Mouse (Mus musculus): ENCODE data around the gene Mrpl12. TPM values are rescaled to one million over a fixed set of nuclear protein-coding genes. Genes with fewer than 3 reads are reported as not detected.
"Not testable (repeated sequence)": the region's sequence is repeated elsewhere in the genome, so short reads cannot be mapped to it uniquely, and the experiment has no call there.

The Mrpl12 gene
- polyA plus RNA-seq, 1 experiment from 2014 or later, result 266 TPM

DNA sequence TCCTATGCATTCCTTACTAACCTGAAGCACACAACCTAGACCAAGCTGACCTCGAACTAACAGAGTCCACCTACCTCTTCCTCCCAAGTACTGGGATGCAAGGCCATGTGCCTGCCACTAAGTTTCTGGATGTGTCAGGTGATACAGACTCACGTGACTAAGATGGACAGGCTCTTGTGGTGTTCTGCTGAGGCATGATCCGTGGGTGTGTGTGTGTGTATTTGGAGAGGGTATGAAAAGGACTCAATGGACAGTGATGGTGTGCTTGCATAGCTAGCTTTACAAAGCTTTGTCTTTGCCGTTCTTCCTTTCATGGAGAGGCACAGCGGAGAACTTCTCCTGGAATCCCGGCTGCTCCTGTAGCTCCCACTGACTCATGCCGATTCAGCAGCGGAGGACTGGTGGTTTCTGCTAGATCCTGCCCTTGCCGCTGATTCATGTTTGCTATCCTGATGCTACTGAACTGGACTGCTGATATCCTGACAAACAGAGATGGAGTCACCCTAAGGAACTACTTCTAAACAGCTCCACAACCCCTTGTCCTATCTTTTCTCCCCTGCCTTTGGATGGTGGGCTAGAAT is 24.0 kb downstream of the Mrpl12 start:
- Histone ChIP-seq H3K9me3 (ENCODE audit: control insufficient read depth, low read length) (no peaks in the 10 kb centered on the region), H3K36me3 (ENCODE audit: control insufficient read depth, insufficient read depth, low read length) (no peaks in the 10 kb centered on the region), H3K27ac (ENCODE audit: low read depth, low read length) (no peak overlapping the region), H3K27me3 (replicated peaks; ENCODE audit: control insufficient read depth, insufficient read depth, low read length) (no peaks in the 10 kb centered on the region), H3K4me2 (no peak overlapping the region), H3K9ac (ENCODE audit: low read depth, low read length) (no peak overlapping the region), H3K4me3 (ENCODE audit: low read depth, low read length) (no peak overlapping the region), H3K4me1 (replicated peaks; ENCODE audit: control insufficient read depth, insufficient read depth, low read length) (peaks cover 20% of the 10 kb centered on the region)
- ATAC-seq (replicated peaks; ENCODE audit: low FRiP score) (no peak), DNase-seq (ENCODE audit: low spot score) (no peak)
- WGBS, result 85% methylated on average over 9 of the region's 9 CpGs

GRCm38 (mm10) chr11:120509940-120510339 is 25.5 kb downstream of the Mrpl12 start:
- ATAC-seq (replicated peaks; ENCODE audit: low FRiP score) (0 out of 2 replicates have a peak, but pooled peaks have one; percentile 30), DNase-seq (ENCODE audit: low spot score) (peak; percentile 39)
- Histone ChIP-seq H3K4me1 (replicated peaks; ENCODE audit: control insufficient read depth, insufficient read depth, low read length) (peaks cover 20% of the 10 kb centered on the region), H3K36me3 (ENCODE audit: control insufficient read depth, insufficient read depth, low read length) (no peaks in the 10 kb centered on the region), H3K27ac (ENCODE audit: low read depth, low read length) (peak overlapping the region; percentile 89), H3K9ac (ENCODE audit: low read depth, low read length) (peak overlapping the region; percentile 74), H3K9me3 (ENCODE audit: control insufficient read depth, low read length) (no peaks in the 10 kb centered on the region), H3K27me3 (replicated peaks; ENCODE audit: control insufficient read depth, insufficient read depth, low read length) (no peaks in the 10 kb centered on the region), H3K4me2 (peak overlapping the region; percentile 72), H3K4me3 (ENCODE audit: low read depth, low read length) (peak overlapping the region; percentile 39; the same call in 1 of the 2 replicates)
- whole genome bisulfite sequencing, result 31% methylated on average over 4 of the region's 4 CpGs

GRCm38 (mm10) chr11:120510375-120511030 is 26.1 kb downstream of the Mrpl12 start:
- H3K4me2 ChIP-seq, result peak overlapping the region; percentile 72
- H3K36me3 ChIP-seq (ENCODE audit: control insufficient read depth, insufficient read depth, low read length), result no peaks in the 10 kb centered on the region
- no peaks in the 10 kb centered on the region for H3K9me3 ChIP-seq (ENCODE audit: control insufficient read depth, low read length)
- H3K4me3 ChIP-seq (ENCODE audit: low read depth, low read length), result peak overlapping the region; percentile 39
- no peaks in the 10 kb centered on the region for H3K27me3 ChIP-seq (replicated peaks; ENCODE audit: control insufficient read depth, insufficient read depth, low read length)
- H3K9ac ChIP-seq (ENCODE audit: low read depth, low read length), result peak overlapping the region; percentile 74
- peaks cover 20% of the 10 kb centered on the region for H3K4me1 ChIP-seq (replicated peaks; ENCODE audit: control insufficient read depth, insufficient read depth, low read length)
- peak; percentile 82 for ATAC-seq (replicated peaks; ENCODE audit: low FRiP score)
- 5% methylated on average over 16 of the region's 16 CpGs for WGBS
- peak; percentile 53 for DNase-seq (ENCODE audit: low spot score)
- peak overlapping the region; percentile 89 for H3K27ac ChIP-seq (ENCODE audit: low read depth, low read length)

- 60% methylated on average over 6 of the region's 6 CpGs for WGBS
- ATAC-seq (replicated peaks; ENCODE audit: low FRiP score), result no peak
- no peak overlapping the region for H3K27ac ChIP-seq (ENCODE audit: low read depth, low read length)
Observed at GRCm38 (mm10) chr11:120512790-120513453, 28.5 kb downstream of the Mrpl12 start.

GRCm38 (mm10) chr11:120514262-120514661 is 29.8 kb downstream of the Mrpl12 start:
- H3K27me3 ChIP-seq (replicated peaks; ENCODE audit: control insufficient read depth, insufficient read depth, low read length); ATAC-seq (replicated peaks; ENCODE audit: low FRiP score); H3K4me3 ChIP-seq (ENCODE audit: low read depth, low read length); H3K27ac ChIP-seq (ENCODE audit: low read depth, low read length); H3K36me3 ChIP-seq (ENCODE audit: control insufficient read depth, insufficient read depth, low read length); H3K9ac ChIP-seq (ENCODE audit: low read depth, low read length); H3K9me3 ChIP-seq (ENCODE audit: control insufficient read depth, low read length); DNase-seq (ENCODE audit: low spot score); H3K4me2 ChIP-seq: not testable (repeated sequence)
- 91% methylated on average over 2 of the region's 2 CpGs for WGBS
- H3K4me1 ChIP-seq (replicated peaks; ENCODE audit: control insufficient read depth, insufficient read depth, low read length), result peaks cover 23% of the 10 kb centered on the region

More at GRCm38 (mm10) chr11:120512790-120513453, 28.5 kb downstream of the Mrpl12 start:
- no peaks in the 10 kb centered on the region for H3K27me3 ChIP-seq (replicated peaks; ENCODE audit: control insufficient read depth, insufficient read depth, low read length)
- no peaks in the 10 kb centered on the region for H3K9me3 ChIP-seq (ENCODE audit: control insufficient read depth, low read length)
- H3K36me3 ChIP-seq (ENCODE audit: control insufficient read depth, insufficient read depth, low read length), result no peaks in the 10 kb centered on the region
- H3K4me3 ChIP-seq (ENCODE audit: low read depth, low read length), result no peak overlapping the region
- H3K9ac ChIP-seq (ENCODE audit: low read depth, low read length), result no peak overlapping the region
- peaks cover 13% of the 10 kb centered on the region for H3K4me1 ChIP-seq (replicated peaks; ENCODE audit: control insufficient read depth, insufficient read depth, low read length)
- DNase-seq (ENCODE audit: low spot score), result no peak
- H3K4me2 ChIP-seq, result no peak overlapping the region

GRCm38 (mm10) chr11:120515611-120516010 is 31.2 kb downstream of the Mrpl12 start:
- peak; percentile 80 for DNase-seq (ENCODE audit: low spot score)
- WGBS, result 18% methylated on average over 17 of the region's 17 CpGs
- Histone ChIP-seq H3K36me3 (ENCODE audit: control insufficient read depth, insufficient read depth, low read length) (no peaks in the 10 kb centered on the region), H3K4me3 (ENCODE audit: low read depth, low read length) (no peak overlapping the region), H3K4me1 (replicated peaks; ENCODE audit: control insufficient read depth, insufficient read depth, low read length) (peaks cover 15% of the 10 kb centered on the region), H3K9ac (ENCODE audit: low read depth, low read length) (no peak overlapping the region), H3K4me2 (no peak overlapping the region), H3K9me3 (ENCODE audit: control insufficient read depth, low read length) (no peaks in the 10 kb centered on the region), H3K27me3 (replicated peaks; ENCODE audit: control insufficient read depth, insufficient read depth, low read length) (no peaks in the 10 kb centered on the region), H3K27ac (ENCODE audit: low read depth, low read length) (no peak overlapping the region)
- ATAC-seq (replicated peaks; ENCODE audit: low FRiP score), result peak; percentile 53

DNA sequence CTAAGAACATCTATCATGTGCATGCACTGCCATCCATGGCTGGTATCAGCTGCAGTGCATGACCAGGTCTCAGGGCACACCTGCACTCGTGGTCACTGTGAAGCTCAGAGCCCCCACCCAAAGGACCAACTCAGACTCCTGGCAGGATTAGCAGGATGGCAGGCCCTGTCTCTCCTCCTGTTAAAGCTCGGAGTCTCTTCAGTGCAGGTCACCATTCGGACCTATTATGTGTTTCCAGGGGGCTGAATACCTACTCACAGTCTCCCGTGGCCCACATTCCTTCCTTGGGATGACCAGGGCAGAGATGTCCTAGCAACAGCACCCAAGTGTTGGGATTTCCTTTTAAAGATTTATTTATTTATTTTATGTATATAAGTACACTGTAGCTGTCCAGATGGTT is 32.7 kb downstream of the Mrpl12 start:
- Histone ChIP-seq H3K4me2 (no peak overlapping the region), H3K27ac (ENCODE audit: low read depth, low read length) (no peak overlapping the region), H3K9me3 (ENCODE audit: control insufficient read depth, low read length) (no peaks in the 10 kb centered on the region), H3K36me3 (ENCODE audit: control insufficient read depth, insufficient read depth, low read length) (no peaks in the 10 kb centered on the region), H3K9ac (ENCODE audit: low read depth, low read length) (no peak overlapping the region), H3K27me3 (replicated peaks; ENCODE audit: control insufficient read depth, insufficient read depth, low read length) (no peaks in the 10 kb centered on the region), H3K4me1 (replicated peaks; ENCODE audit: control insufficient read depth, insufficient read depth, low read length) (peaks cover 16% of the 10 kb centered on the region), H3K4me3 (ENCODE audit: low read depth, low read length) (no peak overlapping the region)
- ATAC-seq (replicated peaks; ENCODE audit: low FRiP score), result no peak
- WGBS, result 77% methylated on average over 4 of the region's 4 CpGs
- no peak for DNase-seq (ENCODE audit: low spot score)

GRCm38 (mm10) chr11:120518027-120518426 is 33.6 kb downstream of the Mrpl12 start:
- DNase-seq (ENCODE audit: low spot score) (no peak), ATAC-seq (replicated peaks; ENCODE audit: low FRiP score) (no peak)
- peaks cover 16% of the 10 kb centered on the region for H3K4me1 ChIP-seq (replicated peaks; ENCODE audit: control insufficient read depth, insufficient read depth, low read length)
- H3K27ac ChIP-seq (ENCODE audit: low read depth, low read length), result peak overlapping the region; percentile 26; the same call in 1 of the 2 replicates
- H3K36me3 ChIP-seq (ENCODE audit: control insufficient read depth, insufficient read depth, low read length), result no peaks in the 10 kb centered on the region
- H3K4me2 ChIP-seq, result no peak overlapping the region
- H3K9me3 ChIP-seq (ENCODE audit: control insufficient read depth, low read length), result no peaks in the 10 kb centered on the region
- no peaks in the 10 kb centered on the region for H3K27me3 ChIP-seq (replicated peaks; ENCODE audit: control insufficient read depth, insufficient read depth, low read length)
- 55% methylated on average over 6 of the region's 6 CpGs for WGBS
- H3K9ac ChIP-seq (ENCODE audit: low read depth, low read length), result no peak overlapping the region
- H3K4me3 ChIP-seq (ENCODE audit: low read depth, low read length), result no peak overlapping the region
